Mouse (Mus musculus) skeletal muscle tissue, adult 2 months (tissue): Measurements from ENCODE around the gene Csnk1g2.

Source experiments
- DNase-seq: peaks from one replicate; pipeline ENCODE4 v3.0.0-alpha.2; 2012; ENCODE audit warnings: low read depth, low spot score

The Csnk1g2 gene

DNA sequence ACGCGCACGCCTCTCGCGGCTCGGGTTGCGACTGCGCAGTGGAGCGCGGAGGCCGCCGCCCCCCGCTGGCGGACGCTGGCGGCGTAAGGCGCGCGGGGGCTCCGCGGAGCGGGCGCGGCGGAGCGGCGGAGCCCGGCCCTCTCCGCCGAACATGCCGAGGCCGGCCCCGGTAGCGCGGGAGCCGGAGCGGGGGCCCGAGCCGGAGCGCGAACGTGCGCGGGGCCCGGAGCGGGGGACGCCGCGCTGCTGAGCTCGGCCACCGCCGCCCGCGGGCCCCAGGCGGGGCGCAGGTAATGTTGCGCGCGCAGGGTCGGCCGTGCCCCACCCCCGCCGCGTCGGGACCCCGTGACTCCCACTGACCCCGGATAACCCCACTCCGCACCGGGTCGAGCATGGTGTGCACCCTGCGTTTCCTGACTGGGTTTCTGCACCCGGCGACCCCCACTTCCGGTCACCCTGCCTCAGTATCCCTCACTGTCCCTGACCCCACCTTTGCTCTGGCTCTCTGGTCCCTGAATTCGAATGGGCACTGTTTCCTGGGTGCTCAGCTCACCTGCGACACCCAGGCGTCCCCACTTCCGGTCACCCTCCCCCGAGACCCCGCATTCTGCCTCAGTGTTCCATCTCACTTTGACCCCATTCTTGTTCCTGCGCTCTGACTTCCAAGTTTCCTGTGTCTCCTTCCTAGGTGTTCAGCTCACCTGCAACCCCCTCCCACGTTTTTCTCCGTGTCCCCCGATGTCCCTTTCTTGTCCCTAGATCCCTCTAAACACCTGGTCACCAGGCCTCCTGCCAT, at the start of gene Csnk1g2:
Csnk1g2 (plus strand) TSS at position 178 of the 796 bp plus-strand sequence.
- peak; percentile 43 for DNase-seq

DNA sequence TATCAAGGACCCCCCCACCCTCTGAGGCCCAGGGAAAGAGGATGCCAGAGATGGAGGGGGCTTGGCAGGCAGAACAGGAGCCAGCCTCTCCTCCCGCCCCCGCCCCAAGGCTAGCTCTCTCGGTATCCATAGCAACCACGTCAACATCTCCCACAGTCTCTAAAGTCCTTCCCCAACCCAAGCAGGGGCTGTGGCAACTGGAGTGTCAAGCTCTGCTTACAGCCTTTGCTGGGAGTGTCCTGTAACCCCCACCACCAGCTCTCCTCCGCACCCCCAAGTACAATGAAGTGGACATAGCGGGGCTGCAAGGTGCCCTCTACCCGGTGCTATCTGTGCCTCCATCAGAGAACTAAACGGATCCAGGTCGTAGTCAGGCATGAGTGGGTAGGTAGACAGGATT, 48.7 kb upstream of the Csnk1g2 start:
- no peak for DNase-seq

DNA sequence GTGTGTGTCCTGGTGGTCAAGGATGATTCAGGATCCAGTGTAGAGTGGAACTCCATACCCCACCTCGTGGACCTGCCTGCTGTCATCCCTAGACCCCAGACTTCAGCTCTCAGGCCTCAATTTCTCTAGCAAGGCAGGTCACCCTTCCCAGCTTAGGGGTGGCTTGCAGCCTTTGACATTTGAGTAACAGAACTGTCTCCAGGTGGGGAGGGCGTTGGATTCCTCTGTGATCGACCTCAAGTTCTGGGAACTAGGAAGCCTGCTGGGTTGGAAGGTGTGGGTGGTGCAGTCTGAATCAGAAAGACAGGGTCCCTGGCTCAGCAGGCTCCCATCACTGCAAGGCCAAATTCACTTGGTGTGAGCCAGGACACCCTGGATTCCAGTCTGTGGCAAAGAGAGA, 47.7 kb upstream of the Csnk1g2 start:
- no peak for DNase-seq

DNA sequence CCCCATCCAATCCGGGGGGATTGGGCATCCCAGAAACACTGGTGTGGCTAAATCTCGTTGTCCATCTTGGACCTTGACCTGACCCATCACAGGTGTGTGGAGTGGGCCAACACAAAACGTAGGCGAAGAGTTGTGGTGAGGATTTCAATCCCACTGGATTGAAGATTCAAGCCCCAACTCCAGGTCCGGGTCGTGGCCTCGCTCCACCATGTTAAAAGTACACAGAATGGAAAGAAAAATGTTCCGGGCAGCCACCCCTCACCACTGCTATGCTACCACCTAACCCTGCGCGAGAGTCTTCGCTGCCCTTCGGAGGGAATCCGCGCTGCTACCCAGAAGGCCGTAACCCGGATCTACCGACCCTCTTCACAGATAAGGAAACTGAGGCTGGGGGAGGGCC, 46.7 kb upstream of the Csnk1g2 start:
- no peak for DNase-seq

DNA sequence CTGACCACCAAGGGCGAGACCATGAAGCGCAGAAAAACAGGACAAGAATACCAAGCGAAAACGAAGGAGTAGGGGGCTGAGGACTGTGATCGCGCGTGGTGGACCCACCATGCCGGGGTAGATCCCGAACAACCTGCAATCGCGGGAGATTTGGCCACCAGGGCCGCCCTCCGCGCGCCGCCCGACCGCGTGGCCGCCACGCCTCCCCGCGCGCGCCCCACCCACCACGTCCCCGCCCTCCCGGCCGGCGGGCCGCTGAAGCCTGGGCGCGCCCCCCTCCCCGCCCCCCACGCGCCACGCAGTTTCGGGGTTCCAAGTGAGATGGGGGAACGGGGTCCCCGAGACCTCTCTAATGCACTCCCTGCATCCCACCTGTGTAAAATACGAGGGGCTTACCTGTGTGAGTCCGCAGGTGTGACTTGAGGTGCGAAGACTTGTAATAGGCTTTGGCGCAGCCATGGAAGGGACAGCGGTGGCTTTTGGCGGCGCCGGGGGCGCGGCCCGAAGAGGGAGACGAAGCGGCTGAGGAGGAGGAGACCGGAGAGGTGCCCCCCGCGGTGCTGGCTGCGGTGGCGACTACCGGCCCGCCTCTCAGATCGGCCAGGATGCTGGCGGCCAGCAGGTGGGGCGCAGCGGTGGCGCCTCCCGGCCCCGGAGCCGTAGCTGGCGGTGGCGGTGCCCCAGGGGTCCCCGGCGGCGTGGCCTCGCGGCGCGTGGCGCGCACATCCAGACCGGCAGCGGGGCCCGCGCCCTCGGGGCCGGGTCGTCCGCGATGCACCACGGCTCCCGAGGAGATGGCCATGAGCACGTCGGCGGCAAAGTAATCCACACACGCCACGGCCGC, 46.1 kb upstream of the Csnk1g2 start:
- no peak for DNase-seq

DNA sequence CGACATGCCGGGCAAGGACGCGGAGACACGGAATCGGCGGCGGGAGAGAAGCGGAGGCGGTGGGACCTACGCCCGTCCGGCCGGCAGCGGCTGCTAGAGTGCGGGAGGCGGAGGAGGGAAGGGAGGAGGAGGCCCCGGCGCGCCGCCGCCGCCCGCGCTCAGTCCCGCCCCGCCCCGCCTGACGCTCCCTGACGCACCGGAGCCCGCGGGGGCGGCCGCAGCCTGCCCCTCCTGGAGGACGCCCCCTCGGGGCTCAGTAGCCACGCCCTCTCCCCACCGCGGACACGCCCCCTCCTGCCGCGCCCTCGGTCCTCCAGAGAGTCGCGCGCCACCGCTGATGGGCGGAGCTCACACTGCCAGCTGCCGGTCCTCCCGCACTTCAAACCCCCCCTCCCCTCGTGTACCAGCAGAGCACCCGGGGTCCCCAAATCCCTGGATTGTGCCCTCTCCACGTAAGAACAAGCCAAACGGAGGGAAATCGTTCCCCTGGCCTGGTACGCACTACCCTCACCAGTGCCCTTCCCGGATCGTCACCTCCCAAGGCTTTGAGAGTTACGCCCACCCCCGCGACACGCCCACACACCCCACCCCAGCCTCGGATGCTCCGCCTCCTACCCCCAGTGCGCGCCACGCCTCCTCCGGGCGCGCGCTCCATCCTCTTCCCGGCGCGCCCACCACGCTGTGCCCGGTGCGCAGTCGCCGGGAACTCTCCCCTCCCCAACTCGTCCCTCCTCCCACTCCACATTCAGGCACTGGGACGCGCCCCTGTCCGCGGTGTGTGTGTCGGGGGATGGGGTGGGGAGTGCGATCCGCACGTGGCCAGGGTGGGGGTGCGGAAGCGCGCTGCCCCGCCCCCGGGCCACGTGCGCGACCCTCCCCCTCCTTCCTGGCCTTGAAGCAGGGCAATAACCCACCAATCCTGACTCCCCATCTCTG, 45.2 kb upstream of the Csnk1g2 start, which contains the start of gene Klf16:
Klf16 (minus strand) TSS at position 127 of the 936 bp plus-strand sequence.
- DNase-seq, result peak; percentile 93

DNA sequence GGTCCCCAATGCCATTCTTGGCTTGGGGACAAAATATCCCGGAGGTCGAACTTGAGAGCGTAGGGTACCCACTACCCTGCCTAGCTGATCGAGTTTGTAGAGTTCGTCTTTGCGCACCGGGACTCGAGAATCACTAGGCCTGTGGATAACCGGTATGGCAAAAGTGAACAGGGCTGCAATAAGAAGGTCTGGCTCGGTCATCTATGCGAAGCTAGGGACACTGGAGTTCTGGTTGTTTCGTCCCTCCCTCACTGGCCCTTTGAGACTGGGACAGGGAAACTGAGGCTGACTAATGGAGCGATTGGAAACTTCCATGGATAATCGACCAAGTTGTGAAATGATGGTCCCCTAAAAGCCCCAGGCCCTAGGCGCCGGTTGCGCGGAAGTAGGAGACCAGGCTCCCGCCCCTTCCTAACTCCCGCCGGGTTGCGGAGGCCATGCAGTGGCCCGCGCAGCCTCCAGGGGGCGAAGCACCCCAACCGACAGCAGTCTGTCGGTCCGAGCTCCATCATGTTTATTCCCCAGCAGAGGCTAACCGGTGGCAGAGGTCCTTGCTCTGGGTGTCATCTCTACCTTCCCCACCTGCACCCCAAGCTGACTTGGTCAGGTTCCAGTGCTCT, 44.4 kb upstream of the Csnk1g2 start:
- DNase-seq, result peak; percentile 75

DNA sequence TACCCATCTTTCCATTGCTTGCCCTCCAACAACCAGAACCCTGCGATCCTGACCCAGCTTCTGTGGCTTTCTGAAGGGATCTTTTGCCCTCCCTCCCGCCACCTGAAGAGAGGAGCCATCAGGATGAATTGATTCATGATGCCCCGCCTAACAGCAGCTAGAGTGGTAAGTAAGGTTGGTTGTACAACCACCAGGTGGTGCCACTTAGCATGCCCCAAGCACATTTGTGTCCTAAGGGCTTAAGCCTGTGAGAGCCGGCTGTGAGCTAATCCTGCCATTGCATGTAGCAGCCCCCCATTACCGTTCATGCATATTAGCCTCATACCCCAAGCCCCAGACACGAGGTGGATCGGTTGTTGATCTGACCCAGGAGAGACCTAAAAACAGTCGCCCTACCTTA, 43.7 kb upstream of the Csnk1g2 start:
- peak; percentile 59 for DNase-seq

DNA sequence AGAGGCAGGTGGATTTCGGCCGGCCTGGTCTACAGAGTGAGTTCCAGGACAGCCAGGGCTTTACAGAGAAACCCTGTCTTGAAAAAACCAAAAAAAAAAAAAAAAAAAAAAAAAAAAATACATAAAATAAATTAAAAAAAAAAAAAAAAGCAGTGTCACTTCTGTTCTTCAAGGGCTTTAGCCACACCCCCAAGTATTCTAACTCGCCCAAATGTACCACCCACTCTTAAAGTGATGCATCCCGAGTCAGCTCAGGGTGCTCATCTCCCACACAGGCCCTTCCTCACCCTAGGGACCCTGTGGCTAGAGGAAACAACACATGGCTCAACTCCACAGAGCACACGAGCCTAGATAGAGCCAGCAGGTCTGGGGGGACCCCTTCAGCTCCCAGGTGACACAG, 39.6 kb upstream of the Csnk1g2 start:
- DNase-seq, result no peak

DNA sequence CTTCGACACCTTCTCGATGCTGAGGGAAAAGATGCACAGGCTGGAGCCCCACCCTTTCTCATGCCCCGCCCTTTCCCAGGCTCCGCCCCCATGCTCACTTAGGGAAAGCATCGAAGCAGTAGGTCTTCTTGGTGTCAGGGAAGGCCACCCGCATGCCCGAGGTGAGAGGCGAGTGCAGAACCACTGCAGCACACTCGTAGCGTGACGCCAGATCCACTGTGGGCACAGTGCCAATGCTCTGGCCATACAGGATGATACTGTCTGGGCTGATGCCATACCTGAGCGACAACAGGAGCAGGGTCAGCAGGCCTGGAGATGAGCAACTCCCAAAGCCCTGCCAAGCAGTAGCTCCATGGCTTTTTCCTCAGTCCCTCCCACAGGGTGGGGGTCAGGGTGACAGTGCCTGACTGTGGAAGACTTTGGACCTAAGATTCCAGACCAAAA, 38.6 kb upstream of the Csnk1g2 start:
- DNase-seq, result no peak

DNA sequence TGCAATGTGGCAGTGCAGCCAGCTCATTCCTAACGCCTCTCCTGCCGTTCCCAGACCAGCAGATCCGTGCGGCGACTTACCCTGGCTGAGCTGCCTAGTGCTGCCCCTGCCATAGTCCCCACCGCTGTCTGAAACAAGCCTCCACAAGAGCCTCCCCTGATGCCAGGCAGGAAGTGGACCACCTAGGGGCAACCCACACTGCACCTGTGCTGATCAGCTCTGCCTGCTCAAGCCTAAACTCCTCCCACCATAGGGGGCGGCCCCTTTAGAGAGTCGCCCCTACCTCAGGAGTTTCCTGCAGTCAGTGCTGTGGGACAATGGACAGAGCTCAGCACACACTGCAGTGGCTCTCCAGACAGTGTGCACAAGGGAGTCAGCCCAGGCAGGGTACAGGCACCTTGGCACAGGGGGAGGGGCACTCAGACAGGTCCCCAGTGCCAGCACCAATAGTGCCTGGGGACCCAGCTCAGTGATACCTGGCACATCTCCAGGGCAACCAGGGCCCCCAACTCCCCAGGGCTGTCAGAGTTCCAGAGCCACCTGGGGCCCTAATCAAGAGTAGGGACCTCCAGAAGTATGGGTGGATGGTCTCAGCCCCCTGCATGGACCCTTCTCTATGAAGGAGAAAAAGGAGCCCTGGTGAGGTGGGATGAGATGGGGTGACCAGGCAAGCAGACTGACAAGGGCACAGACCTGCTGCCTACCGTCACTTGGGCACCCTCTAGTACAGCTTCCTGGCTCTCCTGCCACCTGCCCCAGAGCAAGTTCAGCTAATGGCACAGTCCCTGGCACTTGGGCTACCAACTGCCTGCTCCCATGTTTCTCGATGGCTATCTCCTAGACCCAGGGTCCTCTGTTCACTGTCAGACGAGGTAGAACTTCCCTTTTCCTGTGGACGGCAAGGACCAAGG, 37.7 kb upstream of the Csnk1g2 start:
- DNase-seq, result no peak

DNA sequence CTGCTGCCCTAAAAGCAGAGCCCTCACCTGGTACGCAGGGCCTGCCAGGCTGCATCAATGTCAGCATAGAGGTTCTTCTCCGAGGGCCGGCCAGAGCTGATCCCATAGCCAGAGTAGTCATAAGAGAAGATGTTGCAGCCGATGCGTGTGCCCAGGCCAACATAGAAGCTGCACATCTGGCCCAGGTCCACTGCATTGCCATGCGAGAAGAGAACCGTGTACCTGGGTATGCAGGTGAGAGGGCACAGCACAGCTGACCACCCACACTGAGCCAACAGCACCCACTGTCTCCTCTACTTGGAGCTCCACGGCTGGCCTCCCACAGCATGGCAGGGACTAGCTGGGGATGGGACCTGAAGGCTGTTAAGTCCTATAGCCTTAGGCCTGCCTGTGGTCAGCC, 37.1 kb upstream of the Csnk1g2 start:
- DNase-seq, result no peak

DNA sequence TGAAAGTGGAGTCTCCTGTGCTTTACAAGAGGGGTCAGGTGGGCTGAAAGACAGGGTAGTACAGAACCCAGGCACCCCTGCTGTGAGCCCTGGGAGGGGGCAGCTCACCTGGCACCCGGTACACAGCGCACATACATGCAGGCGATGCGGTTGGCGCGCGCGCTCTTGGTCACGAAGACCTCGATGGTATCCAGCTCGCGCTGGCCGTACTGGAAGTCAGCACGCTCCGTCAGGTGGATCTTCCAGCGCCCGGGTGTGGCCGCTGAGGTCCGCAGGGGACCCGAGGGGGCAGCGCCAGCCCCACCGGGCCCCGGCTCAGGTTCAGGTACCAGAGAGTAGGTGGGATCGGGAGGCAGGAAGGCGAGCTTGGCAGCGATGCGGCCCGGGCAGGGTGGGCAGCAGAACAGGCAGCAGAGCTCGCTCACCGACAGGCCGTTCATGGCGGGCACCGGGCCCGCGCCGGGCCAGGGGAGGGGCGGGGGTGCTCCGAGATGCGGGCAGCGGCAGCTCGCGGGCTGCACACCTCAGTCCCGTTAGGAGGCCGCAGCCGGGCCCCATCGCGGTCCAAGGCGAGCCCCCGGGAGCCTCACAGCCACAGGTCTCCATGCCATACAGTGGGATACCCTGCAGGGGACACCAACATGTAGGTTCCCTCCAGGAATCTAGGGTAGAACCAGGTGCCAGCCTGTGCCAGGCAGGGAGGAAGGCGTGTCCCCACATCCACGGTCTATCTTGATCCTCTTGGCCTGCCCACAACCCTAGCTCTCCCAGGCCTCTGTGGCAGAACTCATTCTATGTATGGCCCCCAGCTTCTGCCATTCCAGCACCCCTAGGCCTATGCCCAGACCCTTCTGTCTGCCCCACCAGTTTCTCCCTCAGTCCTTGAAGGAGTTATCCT, 36.0 kb upstream of the Csnk1g2 start:
- DNase-seq, result no peak

DNA sequence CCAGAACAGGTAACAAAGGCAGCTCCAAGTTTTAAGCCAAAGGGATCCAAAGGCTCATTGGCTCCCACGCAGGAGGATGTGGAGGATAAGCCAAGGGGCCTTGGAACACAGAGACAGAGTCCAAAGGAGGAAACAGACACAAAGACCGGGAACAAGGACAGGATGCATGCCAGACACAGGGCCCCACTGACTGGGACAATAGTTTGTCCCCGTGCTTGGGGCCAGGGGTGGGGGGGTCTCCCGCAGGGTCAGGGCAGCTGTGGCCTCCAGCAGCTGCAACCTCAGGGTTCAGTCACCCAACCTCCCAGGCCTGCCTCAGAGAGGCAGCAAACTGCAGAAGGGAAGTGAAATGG, 35.4 kb upstream of the Csnk1g2 start:
- DNase-seq, result no peak

DNA sequence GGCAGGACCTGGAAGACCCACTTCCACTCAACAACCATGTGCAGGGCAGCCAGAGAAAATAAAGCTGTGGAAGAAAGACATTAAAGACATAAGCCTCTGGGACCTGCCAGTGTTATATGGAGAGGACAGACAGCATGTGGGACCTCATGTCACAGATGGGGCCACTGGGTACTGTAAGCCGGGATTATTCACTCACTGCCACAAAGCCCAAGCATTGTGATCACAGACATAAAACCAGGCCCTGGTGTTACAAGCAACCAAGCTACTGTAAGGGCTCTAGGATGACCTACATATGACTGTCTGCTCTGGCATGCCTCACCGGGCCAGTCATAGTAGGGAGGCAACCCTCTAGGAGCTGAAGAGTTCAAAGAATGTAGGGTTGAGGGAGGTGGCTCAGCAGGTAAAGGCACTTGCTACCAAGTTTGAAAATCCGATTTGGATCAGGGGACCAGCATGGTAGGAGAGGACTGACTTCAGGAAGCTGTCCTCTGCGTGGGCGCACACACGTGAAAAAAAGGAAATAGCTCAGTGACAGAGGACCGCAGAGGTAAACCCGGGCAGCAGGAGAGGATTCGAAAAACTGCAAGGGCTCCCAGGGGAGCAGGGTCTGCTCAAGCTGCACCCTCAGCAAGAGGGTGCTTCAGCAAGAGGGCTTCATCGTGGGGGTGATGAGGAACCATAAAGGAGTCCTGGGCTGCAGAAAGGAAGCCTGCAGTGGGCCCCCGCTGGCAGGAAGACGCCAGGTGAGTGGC, 33.3 kb upstream of the Csnk1g2 start:
- DNase-seq, result no peak

DNA sequence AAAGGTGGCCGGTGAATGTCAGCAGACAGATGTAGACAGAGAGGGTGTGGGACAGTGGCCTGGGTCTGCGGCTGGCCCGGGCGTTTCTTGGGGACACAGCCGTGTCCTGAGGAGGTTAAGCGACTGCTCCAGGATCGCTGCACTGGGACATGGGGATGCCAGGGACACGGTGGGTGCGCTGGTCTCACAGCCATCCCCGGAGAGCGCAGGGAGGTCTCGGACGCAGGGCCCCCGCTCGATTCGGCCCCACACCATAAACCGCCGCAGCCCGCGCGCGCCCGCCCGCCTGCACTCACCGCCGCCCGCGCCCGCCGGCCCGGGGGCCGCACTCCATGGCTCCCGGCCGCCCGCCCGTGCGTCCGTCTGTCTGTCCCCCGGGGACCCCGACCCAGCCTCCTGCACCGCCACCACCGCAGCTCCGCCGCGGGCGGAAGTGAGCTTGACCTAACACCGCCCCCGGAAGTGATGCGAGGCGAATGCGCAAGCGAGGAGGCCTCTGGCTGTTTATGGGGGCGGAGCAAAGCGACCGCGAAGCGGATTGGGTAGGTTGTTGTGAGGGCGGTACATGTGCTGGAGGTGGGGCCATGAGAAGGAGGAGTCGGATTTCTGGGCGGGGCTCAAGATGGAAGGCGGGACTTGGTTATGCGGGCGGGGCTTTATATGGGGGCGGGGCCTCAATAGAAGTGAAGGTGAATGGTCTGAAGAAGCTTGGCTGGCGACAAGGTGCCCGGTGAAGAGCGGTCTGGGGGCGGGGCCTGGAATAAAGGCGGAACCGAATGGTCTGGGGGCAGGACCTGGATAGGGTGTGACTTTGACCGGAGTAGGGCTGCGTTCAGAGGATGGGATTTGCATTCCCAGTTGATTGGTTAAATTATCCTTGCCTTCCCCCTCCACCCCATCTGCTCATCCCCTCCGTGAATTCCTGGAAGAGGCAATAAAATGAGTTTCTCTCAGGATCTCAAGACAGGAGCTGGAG, 32.5 kb upstream of the Csnk1g2 start, which contains the start of gene Abhd17a:
Abhd17a (minus strand) TSS at position 463 of the 976 bp plus-strand sequence.
- peak; percentile 98 for DNase-seq

DNA sequence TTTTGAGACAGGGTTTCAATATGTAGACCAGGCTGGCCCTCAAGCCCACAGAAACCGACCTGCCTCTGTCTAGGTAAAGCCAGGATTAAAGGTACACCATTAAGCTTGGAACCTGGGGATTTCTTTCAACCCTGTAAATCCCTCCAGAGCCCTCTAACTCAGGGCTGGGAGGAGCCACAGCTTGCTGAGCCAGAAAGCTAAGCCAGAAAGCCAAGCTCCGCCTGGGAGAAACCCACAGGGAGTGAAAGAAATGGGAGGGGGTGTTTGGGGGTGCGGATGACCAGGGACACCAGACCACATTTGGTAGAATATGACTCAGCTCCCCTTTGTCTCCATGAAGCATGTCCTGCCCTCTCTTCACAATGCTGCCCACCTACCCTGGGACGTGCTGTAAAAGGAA, 26.3 kb upstream of the Csnk1g2 start:
- no peak for DNase-seq
